Mouse (Mus musculus) heart, postnatal 36 days (tissue): ENCODE measurements at regions not wholly inside any gene's neighbourhood (a gene's known extent, or its start where the extent isn't known, plus 50 kb on each side); places are given as distances from the start of the nearest gene placed in this dataset.

Experiments
- DNase-seq, 2 experiments: peaks; one replicate each; pipeline ENCODE4 v3.0.0; 2021 to 2022
- intact Hi-C: fragments of 180-260 bp; cut with DNase I; formaldehyde crosslinking; loops from one replicate; pipeline ENCODE4 v1.15.1; 2025

- no peak for DNase-seq
- intact Hi-C loops, result no loop called here
These were observed 63.0 kb upstream of the Ube2e3 start for GRCm38 (mm10) chr2:78804931-78805330.

GRCm38 (mm10) chr2:78803543-78803942, 64.4 kb upstream of the Ube2e3 start:
- intact Hi-C loops, result no loop called here
- no peak for DNase-seq

GRCm38 (mm10) chr2:78795446-78795845, 72.5 kb upstream of the Ube2e3 start:
- no peak for DNase-seq
- intact Hi-C loops, result no loop called here

DNA sequence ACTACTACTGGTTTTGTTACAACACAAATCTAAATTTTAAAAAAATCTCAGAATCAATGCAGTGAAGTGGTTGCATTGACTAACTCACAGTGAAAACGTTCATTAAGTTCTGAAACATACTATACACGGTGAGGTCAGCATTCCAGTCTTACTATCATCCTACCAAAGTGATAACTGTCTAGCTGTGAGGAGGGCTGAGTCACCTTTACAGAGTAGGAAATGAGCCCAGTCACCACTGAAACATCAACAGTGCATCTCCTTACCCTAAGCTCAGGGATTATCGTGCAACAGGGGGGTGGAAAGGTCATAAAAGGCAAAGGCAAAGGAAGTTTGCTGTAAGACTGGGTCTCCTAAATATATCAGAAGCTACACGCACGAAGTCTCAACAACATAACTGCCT, 73.2 kb upstream of the Ube2e3 start:
- DNase-seq, result no peak
- intact Hi-C loops, result no loop called here

- intact Hi-C loops, result no loop called here
- no peak for DNase-seq
These were observed 78.8 kb upstream of the Ube2e3 start for GRCm38 (mm10) chr2:78789124-78789523.

DNA sequence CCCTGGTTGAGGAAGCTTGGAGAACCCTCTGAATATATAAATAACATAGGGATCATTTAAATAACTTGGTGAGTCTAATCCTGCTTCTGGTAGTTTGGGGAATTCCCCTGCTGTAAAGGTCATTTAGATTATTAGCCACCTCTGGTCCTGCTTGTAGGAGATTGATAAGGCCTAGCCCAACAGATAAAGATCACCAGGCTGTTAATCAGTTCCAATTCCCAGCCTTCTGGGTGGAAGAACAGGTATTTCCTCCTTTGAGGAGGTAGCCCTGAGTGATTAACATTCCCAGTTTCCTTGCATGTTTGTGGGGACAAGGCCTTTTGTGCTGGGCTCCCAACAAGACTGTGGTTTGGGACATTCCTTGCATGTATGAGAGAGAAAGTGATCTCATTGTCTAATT, 79.7 kb upstream of the Ube2e3 start:
- no peak for DNase-seq
- intact Hi-C loops, result no loop called here

- intact Hi-C loops, result no loop called here
- DNase-seq, result no peak
These were observed 88.0 kb upstream of the Ube2e3 start for GRCm38 (mm10) chr2:78779949-78780348.

- DNase-seq, result no peak
- intact Hi-C loops, result no loop called here
These were observed 90.3 kb upstream of the Ube2e3 start for GRCm38 (mm10) chr2:78777589-78777988.

- no peak for DNase-seq
- intact Hi-C loops, result no loop called here
These were observed 113.6 kb upstream of the Ube2e3 start for GRCm38 (mm10) chr2:78754362-78754761.

DNA sequence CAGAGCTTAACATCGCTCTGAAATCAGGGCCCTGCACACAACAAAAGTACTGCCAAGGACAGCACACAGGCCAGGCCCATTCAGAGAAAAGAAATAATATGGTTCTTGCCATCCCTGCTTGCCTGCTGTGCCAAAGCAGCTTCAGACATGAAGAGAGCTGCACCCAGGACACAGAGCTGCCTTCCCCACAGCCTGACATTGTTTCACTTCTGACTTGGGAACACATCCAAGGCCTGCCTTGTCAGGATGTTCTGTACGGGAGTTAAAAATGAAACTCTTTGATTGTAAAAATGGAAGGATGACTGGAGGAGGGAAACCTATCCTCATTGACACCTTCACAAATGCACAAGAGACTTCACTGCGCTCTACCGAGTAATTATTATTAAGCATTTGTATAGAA, 114.0 kb upstream of the Ube2e3 start:
- peak; percentile 1 to 2 for DNase-seq
- intact Hi-C loops, result no loop called here

DNA sequence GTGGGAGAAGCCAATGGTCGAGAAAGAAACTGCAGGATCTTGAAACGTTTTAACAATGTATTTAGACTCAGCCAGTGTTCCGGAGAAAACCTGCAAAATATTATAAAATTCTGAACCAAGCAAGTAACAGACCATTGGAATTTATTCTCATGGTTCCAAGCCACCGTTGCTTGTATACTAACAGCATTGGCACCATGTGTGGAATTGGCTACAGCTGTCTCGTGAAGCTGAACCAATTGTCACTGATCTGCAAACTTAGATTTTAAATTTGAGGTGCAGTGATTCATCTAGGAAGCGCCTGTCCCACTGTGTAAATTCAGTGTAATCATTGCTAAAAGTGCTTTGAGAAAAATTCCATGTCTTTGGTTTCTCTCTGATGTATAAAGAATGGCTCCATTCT, 137.8 kb upstream of the Ube2e3 start:
- no peak for DNase-seq
- intact Hi-C loops, result no loop called here

DNA sequence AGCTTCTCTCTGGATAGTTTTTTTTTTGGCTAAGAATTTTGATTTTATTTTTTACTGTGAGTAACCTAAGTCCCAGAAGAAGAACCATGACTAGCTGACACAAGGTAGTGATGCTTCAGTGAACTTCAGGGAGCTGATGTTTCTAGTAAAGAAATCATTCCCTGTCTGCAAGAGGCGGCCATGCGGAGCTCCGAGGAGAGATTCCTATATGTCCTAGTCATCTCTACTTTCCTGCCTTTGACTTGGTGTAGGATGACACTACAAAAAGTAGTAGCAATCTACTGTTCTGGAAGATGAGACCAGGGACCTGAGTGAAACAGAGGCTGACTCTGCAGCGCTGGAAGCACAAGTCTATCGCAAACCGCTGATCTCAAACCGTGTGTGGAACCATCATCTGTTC, 141.9 kb upstream of the Ube2e3 start:
- intact Hi-C loops, result no loop called here
- DNase-seq, result no peak

DNA sequence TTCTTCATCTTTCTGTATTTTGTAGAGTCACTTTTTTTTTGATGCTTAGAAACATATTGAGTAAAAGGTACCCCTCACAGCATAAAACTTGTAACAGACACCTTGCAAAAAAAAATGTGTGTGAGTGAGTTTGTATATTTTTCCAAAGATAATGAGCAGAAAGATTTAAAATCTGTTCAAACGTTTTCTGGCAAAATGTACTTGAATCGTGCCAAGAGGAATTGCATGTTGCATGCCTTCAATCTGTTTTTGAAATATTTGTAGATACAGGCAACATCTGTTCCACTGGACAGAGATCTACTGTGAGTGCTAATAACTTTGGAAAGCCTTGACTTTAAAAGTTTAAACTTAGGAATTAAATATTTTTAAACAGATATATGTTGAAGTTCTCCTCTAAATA, 143.5 kb upstream of the Ube2e3 start:
- no peak for DNase-seq
- intact Hi-C loops, result no loop called here

GRCm38 (mm10) chr2:78723423-78723822, 144.5 kb upstream of the Ube2e3 start:
- no peak for DNase-seq
- intact Hi-C loops, result no loop called here

DNA sequence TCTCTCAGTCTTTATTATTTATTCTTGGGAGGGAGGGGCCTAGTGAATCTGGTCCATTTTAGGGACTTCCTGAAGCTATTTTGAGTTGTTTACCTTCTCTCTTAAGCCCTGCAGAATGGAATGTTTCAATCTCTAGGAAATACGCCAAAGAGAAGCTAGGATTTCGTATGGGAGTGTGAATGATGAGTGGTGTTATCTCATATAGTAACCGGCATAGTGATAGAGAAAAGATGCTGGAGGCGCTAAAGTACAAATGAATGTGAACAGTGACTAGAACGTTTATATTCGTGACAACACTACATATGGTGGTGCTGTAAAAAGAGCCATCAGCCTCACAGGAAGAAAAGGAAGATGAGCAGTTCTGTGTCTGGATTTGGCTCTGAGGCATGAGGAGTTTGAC, 145.2 kb upstream of the Ube2e3 start:
- intact Hi-C loops, result no loop called here

DNA sequence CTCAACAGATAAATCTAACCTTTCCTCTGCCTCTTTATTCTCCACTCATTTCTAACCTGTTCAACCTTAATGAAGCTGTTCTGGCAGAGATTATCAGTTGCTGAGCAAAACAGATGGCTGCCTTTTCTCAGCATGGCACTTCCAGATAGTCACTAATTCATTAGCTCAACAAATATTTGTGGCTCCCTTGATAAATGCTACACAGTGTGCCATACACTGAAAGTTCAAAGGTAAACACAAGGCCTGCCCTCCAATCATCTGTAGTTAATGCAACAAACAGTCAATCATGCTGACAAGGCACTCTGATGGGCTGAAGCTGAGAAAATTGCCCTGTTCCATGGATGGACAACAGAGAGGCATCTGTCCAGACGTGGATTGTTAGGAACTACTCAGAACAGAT, 149.4 kb upstream of the Ube2e3 start:
- intact Hi-C loops, result no loop called here
- no peak for DNase-seq

More for the DNA sequence above, 145.2 kb upstream of the Ube2e3 start:
- no peak for DNase-seq

DNA sequence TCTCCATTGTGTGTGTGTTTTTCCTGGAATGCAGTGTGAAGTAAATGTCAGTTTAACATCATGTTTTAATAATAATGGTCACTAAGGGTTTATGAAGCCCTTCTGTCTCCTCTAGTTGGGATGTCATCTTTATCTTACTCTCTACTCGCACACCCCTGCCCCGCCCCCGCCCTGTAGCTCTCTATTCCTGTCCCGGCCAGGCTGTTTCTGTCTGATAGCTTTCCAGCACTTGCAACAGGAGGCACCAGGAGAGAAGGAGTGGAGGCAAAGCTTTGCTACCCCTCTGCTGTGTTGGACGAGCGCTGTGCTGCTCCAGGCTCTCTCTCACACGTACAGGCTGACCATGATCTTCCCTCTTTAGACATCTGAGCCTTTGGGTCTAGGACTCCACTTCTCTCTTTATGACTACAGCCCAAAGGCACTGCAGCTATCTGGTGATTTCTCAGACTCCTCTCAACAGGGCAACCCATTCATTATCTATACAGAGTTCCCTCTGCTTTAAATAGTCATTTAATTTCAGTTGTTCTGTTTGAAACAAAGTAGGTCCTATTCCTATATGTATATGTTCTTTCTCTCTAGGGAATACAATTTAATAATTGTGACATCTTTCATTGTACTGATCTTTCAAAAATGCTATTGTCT, 151.6 kb upstream of the Ube2e3 start:
- intact Hi-C loops, result no loop called here
- no peak for DNase-seq

- intact Hi-C loops, result no loop called here
- DNase-seq, result no peak
These were observed 173.1 kb upstream of the Ube2e3 start for GRCm38 (mm10) chr2:78694851-78695250.

- DNase-seq, result no peak
- intact Hi-C loops, result no loop called here
These were observed 211.3 kb upstream of the Ube2e3 start for GRCm38 (mm10) chr2:78656668-78657067.

DNA sequence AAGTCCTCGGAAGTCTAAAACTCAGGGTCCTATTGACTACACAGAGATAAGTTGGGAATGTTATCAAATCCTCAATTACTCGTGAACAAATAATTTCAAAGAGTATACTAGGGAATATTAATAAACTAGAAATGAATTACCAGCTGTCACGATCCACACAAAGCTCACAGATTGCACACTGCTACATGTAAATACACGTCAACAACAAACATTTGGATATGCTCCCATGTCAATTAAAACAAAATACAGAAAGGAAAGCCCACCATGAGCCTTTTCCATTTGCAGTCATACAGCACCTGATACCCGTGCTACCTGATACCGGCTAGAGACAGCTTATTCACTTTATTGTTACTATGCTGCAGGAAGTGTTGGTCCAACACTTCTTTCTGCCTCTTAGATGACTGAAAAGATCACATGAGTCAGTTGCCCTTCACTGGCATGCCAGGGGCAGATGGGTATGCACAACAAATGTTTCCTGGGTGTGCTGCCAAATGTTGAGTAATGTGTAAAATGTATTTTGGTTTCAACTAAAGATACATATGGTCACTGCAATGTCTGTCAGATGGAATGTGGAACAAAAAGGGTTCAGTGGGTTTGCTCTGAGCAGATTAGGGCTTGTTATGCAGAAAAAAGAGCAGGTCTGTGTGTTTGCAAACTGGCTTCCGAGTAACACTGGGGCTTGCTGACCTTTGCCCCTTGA, 212.6 kb upstream of the Ube2e3 start:
- intact Hi-C loops, result no loop called here

DNA sequence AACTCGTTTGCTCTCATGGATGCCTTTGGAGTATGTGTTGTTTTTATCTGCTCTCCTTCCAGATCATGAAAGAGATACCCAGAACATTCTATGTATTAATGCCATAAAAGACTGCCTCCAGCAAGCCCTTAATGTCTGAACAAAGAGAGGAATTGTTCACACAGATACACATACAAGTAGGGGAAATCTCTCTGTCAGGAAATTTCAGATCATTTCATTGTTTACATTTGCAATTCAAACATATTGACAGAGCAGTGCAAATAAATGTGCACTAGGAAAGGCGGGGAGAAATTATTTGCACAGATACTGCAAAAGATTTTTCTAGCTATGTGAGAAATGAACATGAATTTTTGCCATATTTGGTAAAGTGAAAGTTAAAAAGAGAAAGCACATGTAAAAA, 216.4 kb upstream of the Ube2e3 start:
- intact Hi-C loops, result no loop called here
- DNase-seq, result no peak

More for the DNA sequence above, 212.6 kb upstream of the Ube2e3 start:
- DNase-seq, result no peak

GRCm38 (mm10) chr2:78640361-78640760, 227.6 kb upstream of the Ube2e3 start:
- intact Hi-C loops, result no loop called here
- no peak for DNase-seq

- no peak for DNase-seq
- intact Hi-C loops, result no loop called here
These were observed 242.7 kb upstream of the Ube2e3 start for GRCm38 (mm10) chr2:78625264-78625663.
